Mouse (Mus musculus): ENCODE data around the gene Ppy.

DNA sequence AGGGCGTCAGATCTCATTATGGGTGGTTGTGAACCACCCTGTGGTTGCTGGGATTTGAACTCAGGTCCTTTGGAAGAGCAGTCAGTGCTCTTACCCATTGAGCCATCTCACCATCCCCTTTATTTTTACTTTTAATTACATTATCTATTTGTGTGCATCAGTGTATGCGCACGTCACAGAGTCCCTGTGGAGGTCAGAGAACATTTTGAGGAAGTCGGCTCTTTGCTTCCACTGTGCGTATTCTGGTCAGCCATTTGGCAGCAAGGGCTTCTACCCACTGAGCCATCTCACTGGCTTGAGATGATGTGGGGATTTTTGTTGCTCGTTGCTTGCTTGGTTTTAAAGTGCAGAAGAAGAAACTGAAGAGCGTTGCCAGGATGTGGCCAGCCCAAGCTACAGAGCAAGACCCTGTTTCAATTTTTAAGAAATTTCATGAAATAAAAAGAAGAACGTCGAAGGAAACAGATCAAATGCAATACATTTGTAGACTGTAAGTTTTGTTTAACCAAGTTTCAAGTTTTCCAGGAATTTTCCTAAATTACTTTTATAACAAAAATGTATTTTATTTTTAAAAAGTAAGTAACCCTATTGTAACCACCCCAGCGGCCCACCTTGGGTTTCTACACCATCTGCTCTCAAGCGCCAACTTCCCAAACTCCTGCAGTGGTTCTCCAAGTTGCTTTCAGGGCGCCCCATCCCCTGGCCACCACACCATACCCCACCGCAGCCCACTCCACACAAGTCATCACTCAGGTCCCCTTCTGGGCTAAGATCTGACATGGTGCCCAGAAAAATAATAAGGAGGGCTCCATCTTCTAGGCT, 36.7 kb upstream of the Ppy start:
- TF ChIP-seq CTCF (IDR thresholded peaks at IDR 0.05; ENCODE audit: borderline replicate concordance, extremely low read depth, insufficient read depth, insufficient read length), result no peak
- TF ChIP-seq POLR2A (IDR thresholded peaks at IDR 0.05; ENCODE audit: borderline replicate concordance, extremely low read depth, insufficient read depth, insufficient read length, poor library complexity, severe bottlenecking), result no peak
